Mouse (Mus musculus): ENCODE measurements around the gene Adamts20.

DNA sequence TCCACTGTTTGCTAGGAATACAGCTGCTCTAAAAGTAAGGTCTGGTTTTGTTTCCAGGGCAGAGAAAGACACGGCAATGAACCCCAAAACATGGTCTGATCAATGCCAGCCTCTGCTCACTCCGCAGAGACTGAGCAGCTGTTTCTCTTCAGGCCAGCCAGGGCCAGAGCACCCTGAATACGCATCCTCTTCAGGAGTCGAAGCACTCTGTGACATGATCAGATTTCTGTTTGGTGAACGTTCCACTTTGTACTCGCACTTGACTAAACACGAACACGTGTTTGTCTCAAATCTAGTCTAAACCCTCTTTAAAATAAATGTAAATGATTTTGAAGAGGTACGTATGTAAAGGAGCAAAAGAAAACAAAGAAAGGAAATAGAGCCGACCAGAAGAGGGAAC is 130.6 kb downstream of the Adamts20 start:
- TF ChIP-seq GATA1 (IDR thresholded peaks at IDR 0.05; ENCODE audit: low read length) (no peak), TAL1 (IDR thresholded peaks at IDR 0.05; ENCODE audit: low read length) (no peak)
